Mouse (Mus musculus) heart, embryonic 16.5 days (tissue): Measurements from ENCODE around the gene Nbl1. TPM values are rescaled to one million over a fixed set of nuclear protein-coding genes. Genes with fewer than 3 reads are reported as not detected.

Source experiments
- ATAC-seq: fragments of 200-750 bp; cut with Nextera tagmentation; replicated peaks from 2 replicates; pipeline ENCODE4 v1.8.0; 2017; ENCODE audit warnings: moderate number of reproducible peaks; ENCODE audit not compliant: insufficient read depth, low FRiP score; ENCODE audit errors: extremely low read depth
- H3K27ac ChIP-seq: fragments of 300-500 bp; sonication (generic); 2 replicates; pipeline ENCODE4 v1.5.1; 2014; ENCODE audit warnings: mild to moderate bottlenecking, low read length, control low read depth, moderate library complexity
- H3K27me3 ChIP-seq: fragments of 300-500 bp; sonication (generic); 2 replicates; pipeline ENCODE4 v1.6.1; 2014; ENCODE audit warnings: low read length, mixed read lengths; ENCODE audit not compliant: control insufficient read depth, insufficient read depth
- H3K36me3 ChIP-seq: fragments of 300-500 bp; sonication (generic); 2 replicates; pipeline ENCODE4 v1.6.1; 2014; ENCODE audit not compliant: control insufficient read depth, insufficient read depth
- H3K4me1 ChIP-seq: fragments of 300-500 bp; sonication (generic); 2 replicates; pipeline ENCODE4 v1.6.1; 2014; ENCODE audit warnings: low read length, mixed read lengths; ENCODE audit not compliant: control insufficient read depth, insufficient read depth
- H3K4me2 ChIP-seq: fragments of 300-500 bp; sonication (generic); 2 replicates; pipeline ENCODE4 v1.6.1; 2014; ENCODE audit warnings: low read depth, mild to moderate bottlenecking, control low read depth, low read length
- H3K4me3 ChIP-seq: fragments of 300-500 bp; sonication (generic); 2 replicates; pipeline ENCODE4 v1.5.1; 2014; ENCODE audit warnings: mild to moderate bottlenecking, control low read depth, low read length
- H3K9ac ChIP-seq: fragments of 300-500 bp; sonication (generic); 2 replicates; pipeline ENCODE4 v1.6.1; 2014; ENCODE audit warnings: low read length, control low read depth
- H3K9me3 ChIP-seq: fragments of 300-500 bp; sonication (generic); replicated peaks from 2 replicates; pipeline ENCODE4 v1.6.1; 2016; ENCODE audit warnings: low read length; ENCODE audit not compliant: control insufficient read depth
- WGBS: fragments of 180-500 bp; shearing (Covaris S2); extraction: QIAGEN DNeasy Blood & Tissue Kit; methylation state at CpG from one replicate; pipeline ENCODE4 v1.1.7; 2014; 5-methylcytosine and 5-hydroxymethylcytosine counted together
- polyA plus RNA-seq: library from polyadenylated mRNA; unstranded; fragments of >200 nt; fragmentation: Nextera tagmentation; extraction: Ambion mirVana; gene quantifications from 2 replicates; pipeline ENCODE4 v1.2.1, GENCODE M21; 2015

Nbl1 gene
- polyA plus RNA-seq, 1 experiment from 2014 or later, result 25.8 TPM

DNA sequence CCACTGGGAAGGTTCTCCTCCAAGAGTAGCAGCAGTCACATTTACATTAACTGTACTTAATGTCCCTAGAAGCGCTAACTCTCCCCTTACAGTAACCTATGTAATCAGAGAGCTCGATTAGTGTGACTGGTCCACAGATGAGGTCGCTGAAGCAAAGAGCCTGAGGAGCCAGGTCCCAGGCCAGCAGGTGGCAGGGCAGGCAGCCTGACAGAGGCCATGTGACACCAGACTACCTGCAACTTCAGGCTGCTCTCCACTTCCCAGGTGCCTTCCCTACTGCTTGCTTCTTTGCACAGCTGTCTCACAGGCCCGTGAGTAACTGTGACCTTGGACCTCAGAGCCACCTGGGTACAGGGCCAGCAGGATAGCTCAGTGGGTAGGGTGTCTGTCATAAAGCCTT is 58.3 kb downstream of the Nbl1 start:
- H3K4me1 ChIP-seq, result peaks cover 32% of the 10 kb centered on the region
- no peak for ATAC-seq
- H3K9ac ChIP-seq, result no peak overlapping the region
- H3K27ac ChIP-seq, result no peak overlapping the region
- 46% methylated on average over 4 of the region's 4 CpGs for WGBS
- H3K36me3 ChIP-seq, result peaks cover 6% of the 10 kb centered on the region; the same call in 1 of the 2 replicates
- H3K27me3 ChIP-seq, result peaks cover 4% of the 10 kb centered on the region; the same call in 1 of the 2 replicates
- no peak overlapping the region for H3K4me2 ChIP-seq
- H3K4me3 ChIP-seq, result no peak overlapping the region
- H3K9me3 ChIP-seq, result peaks cover 7% of the 10 kb centered on the region

DNA sequence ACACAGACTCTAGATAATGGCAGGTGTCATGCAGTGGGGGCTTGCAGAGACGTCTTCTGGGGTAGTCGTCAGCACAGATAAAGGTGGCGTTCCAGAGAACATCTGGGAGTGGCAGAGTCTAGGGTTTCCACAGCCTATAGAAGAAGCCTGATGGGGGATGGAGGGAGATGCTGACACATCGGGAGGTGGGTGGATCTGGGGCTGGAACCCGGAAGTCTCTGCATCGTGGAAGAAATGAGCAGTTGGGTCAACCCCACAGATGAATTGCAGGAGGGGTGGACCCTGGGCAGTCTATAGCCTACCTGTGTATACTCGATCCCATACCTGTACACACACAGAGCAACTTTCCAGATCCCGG is 58.8 kb downstream of the Nbl1 start:
- 70% methylated on average over 8 of the region's 8 CpGs for WGBS
- Histone ChIP-seq H3K27ac (peak overlapping the region; percentile 93), H3K4me3 (no peak overlapping the region), H3K9me3 (peaks cover 7% of the 10 kb centered on the region), H3K4me1 (peaks cover 32% of the 10 kb centered on the region), H3K9ac (peak overlapping the region; percentile 38; the same call in 1 of the 2 replicates), H3K27me3 (peaks cover 4% of the 10 kb centered on the region; the same call in 1 of the 2 replicates), H3K36me3 (peaks cover 6% of the 10 kb centered on the region; the same call in 1 of the 2 replicates), H3K4me2 (no peak overlapping the region)
- ATAC-seq, result no peak

- no peak overlapping the region for H3K4me2 ChIP-seq
- H3K27me3 ChIP-seq, result no peaks in the 10 kb centered on the region; the same call in 1 of the 2 replicates
- no peak overlapping the region for H3K4me3 ChIP-seq
- 53% methylated on average over 11 of the region's 11 CpGs for WGBS
- peak overlapping the region; percentile 93 for H3K27ac ChIP-seq
- ATAC-seq, result peak; percentile 64
- H3K9ac ChIP-seq, result peak overlapping the region; percentile 38; the same call in 1 of the 2 replicates
- H3K36me3 ChIP-seq, result peaks cover 6% of the 10 kb centered on the region; the same call in 1 of the 2 replicates
- H3K9me3 ChIP-seq, result peaks cover 7% of the 10 kb centered on the region
- H3K4me1 ChIP-seq, result peaks cover 32% of the 10 kb centered on the region
Observed at GRCm38 (mm10) chr4:139033263-139034009, 59.4 kb downstream of the Nbl1 start.

GRCm38 (mm10) chr4:139032521-139032920 is 60.3 kb downstream of the Nbl1 start:
- Histone ChIP-seq H3K4me1 (peaks cover 24% of the 10 kb centered on the region), H3K4me2 (no peak overlapping the region), H3K27me3 (no peaks in the 10 kb centered on the region), H3K4me3 (no peak overlapping the region), H3K36me3 (peaks cover 6% of the 10 kb centered on the region; the same call in 1 of the 2 replicates), H3K9ac (no peak overlapping the region), H3K27ac (peak overlapping the region; percentile 93), H3K9me3 (peaks cover 7% of the 10 kb centered on the region)
- 89% methylated on average over 12 of the region's 12 CpGs for WGBS
- no peak for ATAC-seq

Other genes starting within 250 kb of the Nbl1 start
- 2.7 and 3.8 TPM in 2 replicates for gene Pla2g5, start 229.5 kb downstream of the Nbl1 start, polyA plus RNA-seq
- gene Gm13030, start 219.0 kb downstream of the Nbl1 start, polyA plus RNA-seq, result not detected in 2 replicates
- 0.18 TPM in 1 of 2 replicates, not detected in the other for gene Pla2g2e, start 215.1 kb downstream of the Nbl1 start, polyA plus RNA-seq
- 3.0 and 3.3 TPM in 2 replicates for gene Otud3, start 179.0 kb downstream of the Nbl1 start, polyA plus RNA-seq
- gene Rnf186, start 125.9 kb downstream of the Nbl1 start, polyA plus RNA-seq, result 0.29 and 0.66 TPM in 2 replicates
- gene Tmco4, start 120.1 kb downstream of the Nbl1 start, polyA plus RNA-seq, result 7.0 and 8.3 TPM in 2 replicates
- gene Htr6, start 17.4 kb downstream of the Nbl1 start, polyA plus RNA-seq, result not detected in 2 replicates
- 640 and 697 TPM in 2 replicates for gene Minos1, start 38.1 kb upstream of the Nbl1 start, polyA plus RNA-seq
- 382 and 385 TPM in 2 replicates for gene Capzb, start 99.9 kb upstream of the Nbl1 start, polyA plus RNA-seq
- gene Pqlc2, start 217.7 kb upstream of the Nbl1 start, polyA plus RNA-seq, result 8.9 and 9.3 TPM in 2 replicates
- 72.1 and 74.5 TPM in 2 replicates for gene Akr7a5, start 217.8 kb upstream of the Nbl1 start, polyA plus RNA-seq